Mouse (Mus musculus): Measurements from ENCODE around the gene Kif27. TPM values are rescaled to one million over a fixed set of nuclear protein-coding genes. Genes with fewer than 3 reads are reported as not detected.

Kif27 gene
- total and polyA plus RNA-seq, 3 experiments: 0.13 to 0.42 TPM; not detected in 1

DNA sequence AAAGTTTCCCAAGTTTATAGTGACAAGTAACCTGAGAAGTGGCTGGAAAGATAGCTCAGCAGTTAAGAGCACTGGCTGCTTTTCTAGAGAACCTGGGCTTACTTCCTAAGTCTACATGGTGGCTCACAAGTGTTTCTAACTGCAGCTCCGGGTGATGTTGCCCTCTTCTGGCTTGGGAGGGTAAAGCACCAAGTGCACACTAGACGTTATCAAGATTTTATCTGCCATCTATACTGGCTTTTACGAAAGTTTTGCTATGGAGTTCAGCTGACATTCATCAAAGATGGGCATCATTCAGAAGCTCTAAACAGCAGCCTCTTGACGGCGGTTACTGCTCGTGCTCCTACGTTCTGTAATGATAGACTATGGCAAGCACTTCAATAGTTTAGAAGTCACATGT, 29.0 kb upstream of the Kif27 start (continued):
- TF ChIP-seq JUND (IDR thresholded peaks at IDR 0.05; ENCODE audit: low read depth, low read length): no peak
- TF ChIP-seq HCFC1 (IDR thresholded peaks at IDR 0.05; ENCODE audit: low read depth, low read length): no peak

DNA sequence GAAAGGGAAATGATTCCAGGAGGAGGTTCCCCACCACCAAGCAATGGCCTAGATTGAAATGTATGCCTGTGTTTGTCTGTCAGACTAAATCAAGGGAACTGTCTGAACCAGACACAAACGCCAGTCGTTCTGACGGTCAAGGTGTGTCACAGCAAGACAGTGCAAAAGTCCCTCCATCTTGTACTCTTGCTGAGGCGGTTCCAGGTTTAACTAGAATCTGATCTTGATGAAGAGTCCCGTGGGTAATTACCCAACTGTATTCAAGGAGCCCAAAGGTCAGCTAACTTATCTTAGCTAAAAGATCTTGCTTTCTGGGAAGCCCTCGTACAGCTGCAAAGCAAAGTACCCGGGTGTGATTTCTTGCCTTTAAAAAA, 26.6 kb upstream of the Kif27 start:
- Histone ChIP-seq H3K27me3 (ENCODE audit: control insufficient read depth in 1 of 2, insufficient read depth in 2 of 2, low read length in 2 of 2) (no peaks in the 10 kb centered on the region), H3K9me3 (replicated peaks; ENCODE audit: insufficient read depth, low read length) (no peaks in the 10 kb centered on the region), H3K4me3 (ENCODE audit: control insufficient read depth in 1 of 2, insufficient read depth in 1 of 2, low read depth in 2 of 2, low read length in 2 of 2) (no peak overlapping the region), H3K36me3 (ENCODE audit: control insufficient read depth in 1 of 2, insufficient read depth in 2 of 2, low read length in 2 of 2) (peaks cover 2 to 12% of the 10 kb centered on the region in 2 experiments; a peak in 3 of 4 replicates), H3K79me2 (ENCODE audit: control insufficient read depth, insufficient read depth, low read length, poor library complexity) (no peaks in the 10 kb centered on the region), H3K9ac (ENCODE audit: control insufficient read depth, low read depth, low read length, poor library complexity, severe bottlenecking) (no peak overlapping the region), H3K4me1 (ENCODE audit: control insufficient read depth in 1 of 2, insufficient read depth in 2 of 2, low read length in 2 of 2) (peaks cover 0 to 5% of the 10 kb centered on the region in 2 experiments; a peak in 2 of 4 replicates), H3K27ac (ENCODE audit: control insufficient read depth, low read depth, low read length) (no peak overlapping the region)
- no peak for DNase-seq (ENCODE audit: low read depth, low spot score)
- TF ChIP-seq MAZ (IDR thresholded peaks at IDR 0.05; ENCODE audit: low read depth, low read length) (no peak), MYB (IDR thresholded peaks at IDR 0.05; ENCODE audit: low read depth, low read length) (no peak), UBTF (IDR thresholded peaks at IDR 0.05; ENCODE audit: borderline replicate concordance, insufficient read depth, low read depth, low read length) (no peak), ZNF384 (IDR thresholded peaks at IDR 0.05; ENCODE audit: low read depth, low read length) (no peak), ZMIZ1 (IDR thresholded peaks at IDR 0.05; ENCODE audit: low read depth, low read length) (no peak), TBP (IDR thresholded peaks at IDR 0.05; ENCODE audit: low read depth, low read length) (no peak), ZC3H11A (IDR thresholded peaks at IDR 0.05; ENCODE audit: low read depth, low read length) (no peak), MYC (IDR thresholded peaks at IDR 0.05; ENCODE audit: low read depth, low read length) (no peak), CTCF (IDR thresholded peaks at IDR 0.05 in 2 of 3, conservative IDR thresholded peaks at IDR 0.05 in 1 of 3; ENCODE audit: control insufficient read depth in 1 of 3, insufficient read depth in 1 of 3, low read depth in 2 of 3, low read length in 3 of 3, poor library complexity in 1 of 3, severe bottlenecking in 1 of 3) (no peak), RAD21 (IDR thresholded peaks at IDR 0.05; ENCODE audit: low read depth, low read length) (no peak), MXI1 (IDR thresholded peaks at IDR 0.05; ENCODE audit: low read depth, low read length) (no peak), TCF12 (IDR thresholded peaks at IDR 0.05; ENCODE audit: low read depth, low read length) (no peak), SMC3 (IDR thresholded peaks at IDR 0.05; ENCODE audit: low read depth, low read length) (no peak)

DNA sequence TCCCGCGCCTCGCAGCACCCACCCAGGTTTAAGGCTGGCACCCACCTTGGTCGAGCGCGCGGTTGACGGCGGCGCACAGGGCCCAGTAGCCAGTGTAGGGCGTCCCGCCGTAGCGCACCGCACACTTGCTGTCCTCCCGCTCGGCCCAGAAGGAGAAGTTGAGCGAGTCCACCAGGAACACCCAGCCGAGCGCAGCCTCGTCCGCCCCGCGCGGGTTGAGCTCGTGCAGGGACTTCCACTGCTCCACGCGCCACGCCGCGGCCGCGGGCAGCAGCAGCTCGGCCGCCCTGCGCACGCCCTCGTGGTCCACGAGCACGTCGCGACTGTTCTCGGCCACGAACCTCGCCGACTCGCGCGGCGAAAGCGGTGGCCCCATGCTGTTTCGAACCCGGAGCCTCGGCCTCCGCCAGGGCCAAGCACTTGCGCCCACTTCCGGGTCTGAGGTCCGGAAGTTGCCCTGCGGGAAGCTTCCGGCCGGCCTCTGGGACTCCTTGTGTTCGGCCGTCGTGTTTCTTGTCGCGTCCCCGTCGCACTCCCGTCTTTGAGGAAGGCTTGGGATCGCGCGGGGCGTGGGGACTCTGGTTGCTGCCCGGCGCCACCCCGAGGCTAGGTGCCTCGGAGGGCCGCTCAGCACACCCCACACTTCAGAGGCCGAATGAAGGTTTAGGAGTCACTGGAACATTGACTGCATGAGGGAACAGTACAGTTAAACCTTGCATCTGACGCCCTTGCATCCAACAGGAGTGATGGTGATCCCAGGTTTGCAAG, 26.0 kb upstream of the Kif27 start, which contains the start of gene 2210016F16Rik:
Gene 2210016F16Rik (minus strand): TSS at position 447 of the 768 bp plus-strand sequence.
- TF ChIP-seq ZNF384 (IDR thresholded peaks at IDR 0.05; ENCODE audit: low read depth, low read length) (no peak), RCOR1 (IDR thresholded peaks at IDR 0.05; ENCODE audit: low read depth, low read length) (no peak), GATA1 (IDR thresholded peaks at IDR 0.05; ENCODE audit: low read depth, low read length) (no peak), USF2 (IDR thresholded peaks at IDR 0.05; ENCODE audit: borderline replicate concordance in 1 of 2, insufficient read depth in 1 of 2, low read depth in 1 of 2, low read length in 2 of 2) (no peak), MEF2A (IDR thresholded peaks at IDR 0.05; ENCODE audit: extremely low read depth, insufficient replicate concordance, low read depth, low read length, poor library complexity, severe bottlenecking) (no peak), HCFC1 (IDR thresholded peaks at IDR 0.05; ENCODE audit: low read depth, low read length) (no peak), ETS1 (IDR thresholded peaks at IDR 0.05; ENCODE audit: low read depth, low read length) (no peak), EP300 (IDR thresholded peaks at IDR 0.05; ENCODE audit: low read depth in 1 of 2, low read length in 2 of 2) (no peak), CTCF (IDR thresholded peaks at IDR 0.05 in 2 of 3, conservative IDR thresholded peaks at IDR 0.05 in 1 of 3; ENCODE audit: control insufficient read depth in 1 of 3, insufficient read depth in 1 of 3, low read depth in 2 of 3, low read length in 3 of 3, poor library complexity in 1 of 3, severe bottlenecking in 1 of 3) (no peak), GABPA (IDR thresholded peaks at IDR 0.05; ENCODE audit: low read depth, low read length) (no peak), CHD2 (IDR thresholded peaks at IDR 0.05; ENCODE audit: low read length) (no peak), POLR2AphosphoS5 (IDR thresholded peaks at IDR 0.05; ENCODE audit: borderline replicate concordance, low read depth, low read length) (no peak), JUND (IDR thresholded peaks at IDR 0.05; ENCODE audit: low read depth, low read length) (no peak), SIN3A (IDR thresholded peaks at IDR 0.05; ENCODE audit: low read length) (no peak)
- no peak for DNase-seq (ENCODE audit: low read depth, low spot score)
- Histone ChIP-seq H3K4me3 (ENCODE audit: control insufficient read depth in 1 of 2, insufficient read depth in 1 of 2, low read depth in 2 of 2, low read length in 2 of 2) (no peak within 1 kb of the TSS), H3K9me3 (replicated peaks; ENCODE audit: insufficient read depth, low read length) (no peaks in the 10 kb centered on the region), H3K27me3 (ENCODE audit: control insufficient read depth in 1 of 2, insufficient read depth in 2 of 2, low read length in 2 of 2) (no peaks in the 10 kb centered on the region), H3K9ac (ENCODE audit: control insufficient read depth, low read depth, low read length, poor library complexity, severe bottlenecking) (no peak within 1 kb of the TSS), H3K27ac (ENCODE audit: control insufficient read depth, low read depth, low read length) (no peak within 1 kb of the TSS), H3K4me1 (ENCODE audit: control insufficient read depth in 1 of 2, insufficient read depth in 2 of 2, low read length in 2 of 2) (peaks cover 0 to 5% of the 10 kb centered on the region in 2 experiments; a peak in 2 of 4 replicates), H3K36me3 (ENCODE audit: control insufficient read depth in 1 of 2, insufficient read depth in 2 of 2, low read length in 2 of 2) (peaks cover 0 to 9% of the 10 kb centered on the region in 2 experiments; a peak in 2 of 4 replicates), H3K79me2 (ENCODE audit: control insufficient read depth, insufficient read depth, low read length, poor library complexity) (no peaks in the 10 kb centered on the region)
